Mouse (Mus musculus): ENCODE measurements at regions not wholly inside any gene's neighbourhood (a gene's known extent, or its start where the extent isn't known, plus 50 kb on each side); places are given as distances from the start of the nearest gene placed in this dataset.
A peak's percentile ranks its signal among the peaks of the same experiment; 100 is the strongest.

GRCm38 (mm10) chr6:98597612-98598011, 255.1 kb upstream of the Gm765 start:
- no peak for DNase-seq

- no peak for DNase-seq
Observed at GRCm38 (mm10) chr6:98590989-98591388, 248.4 kb upstream of the Gm765 start.

- DNase-seq: no peak
Observed at GRCm38 (mm10) chr6:98588979-98589378, 246.4 kb upstream of the Gm765 start.

GRCm38 (mm10) chr6:98584541-98584940, 242.0 kb upstream of the Gm765 start:
- no peak for DNase-seq

GRCm38 (mm10) chr6:98582826-98583225, 240.3 kb upstream of the Gm765 start:
- DNase-seq: no peak

DNA sequence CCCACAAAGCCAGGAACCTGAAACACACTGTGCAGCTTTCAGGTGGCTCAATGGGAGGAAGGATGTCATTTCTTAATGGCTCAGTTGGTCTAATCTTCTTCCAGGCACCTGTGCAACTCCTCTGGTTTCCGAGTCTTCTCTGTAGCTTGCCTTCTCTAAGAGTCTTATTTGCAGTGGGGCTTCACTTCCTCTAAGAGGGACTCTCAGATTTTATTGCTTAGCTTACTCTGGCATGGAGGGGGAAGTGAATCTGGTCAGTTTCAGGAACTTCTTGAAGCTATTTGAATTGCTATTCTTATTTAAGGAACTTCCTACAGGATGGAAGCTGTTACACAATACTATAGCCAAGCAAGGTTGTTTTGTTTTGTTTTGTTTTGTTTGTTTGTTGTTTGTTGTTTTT, 232.7 kb upstream of the Gm765 start:
- no peak for DNase-seq

- DNase-seq: no peak
Observed at GRCm38 (mm10) chr6:98555702-98556101, 213.1 kb upstream of the Gm765 start.

- no peak for DNase-seq
Observed at GRCm38 (mm10) chr6:98553922-98554321, 211.4 kb upstream of the Gm765 start.

- no peak for DNase-seq
Observed at GRCm38 (mm10) chr6:98551781-98552180, 209.2 kb upstream of the Gm765 start.

DNA sequence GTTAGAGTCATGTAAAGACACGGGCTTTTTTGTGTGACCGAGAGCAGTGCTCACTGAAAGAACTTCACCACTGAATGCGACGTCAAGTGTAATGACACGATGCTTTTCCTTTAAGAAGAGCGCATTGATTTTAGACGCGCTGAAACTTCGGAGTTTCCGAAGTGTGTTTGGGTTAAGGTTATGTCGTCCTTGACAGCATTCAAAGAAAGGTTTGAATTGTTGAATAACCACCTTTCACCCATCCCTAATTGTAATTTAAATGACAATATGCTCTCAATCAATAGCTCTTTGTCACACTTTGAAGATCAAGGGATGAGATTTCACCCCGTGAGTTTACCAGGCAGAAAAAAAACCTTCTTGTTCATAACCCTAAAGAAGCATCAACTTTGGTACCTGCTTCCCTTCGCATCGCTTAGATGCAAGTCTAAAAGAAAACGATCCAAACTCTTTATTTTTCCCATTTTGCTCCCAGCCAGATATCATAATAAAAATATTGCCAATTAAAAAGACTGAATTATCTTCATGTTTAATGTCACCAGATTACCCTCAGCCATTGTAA, 184.4 kb upstream of the Gm765 start:
- DNase-seq: no peak

DNA sequence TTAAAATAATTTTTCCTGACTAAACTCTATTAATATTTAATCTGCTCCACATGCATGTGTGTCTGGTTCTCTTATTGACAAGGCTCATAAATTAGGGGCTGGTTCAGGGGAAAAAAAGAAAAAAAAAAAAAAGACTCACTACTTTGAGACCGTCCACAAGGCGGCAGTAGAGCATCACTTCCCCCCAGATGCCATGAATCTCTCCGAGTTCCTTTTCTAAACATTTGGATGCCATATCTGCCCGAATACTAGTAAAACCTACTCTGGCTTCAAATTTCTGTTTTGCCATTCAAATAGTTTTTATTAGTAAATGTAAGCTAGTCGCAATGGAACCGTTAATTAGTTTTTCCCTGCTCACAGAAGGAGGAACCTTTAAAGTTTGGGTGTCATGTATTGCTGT, 182.7 kb upstream of the Gm765 start:
- DNase-seq: peak; percentile 21 to 38

DNA sequence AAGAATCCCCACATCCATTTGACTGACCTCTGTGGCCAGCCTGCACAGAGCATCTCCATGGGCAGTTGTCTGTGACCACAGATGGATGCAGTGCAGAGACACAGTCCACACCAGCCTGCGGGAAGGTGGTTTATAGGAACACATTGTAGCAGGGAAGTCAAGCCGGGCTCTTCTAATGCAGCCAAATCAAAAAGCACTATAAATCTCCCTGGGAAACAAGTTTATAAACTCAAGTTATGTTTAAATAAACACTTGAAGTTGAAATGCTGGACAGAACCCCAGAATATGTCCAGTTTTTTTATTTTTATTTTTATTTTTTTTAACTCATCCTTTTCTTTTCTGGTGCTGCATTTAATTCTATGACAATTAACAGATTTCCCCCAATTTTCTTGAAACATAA, 182.1 kb upstream of the Gm765 start:
- no peak for DNase-seq

DNA sequence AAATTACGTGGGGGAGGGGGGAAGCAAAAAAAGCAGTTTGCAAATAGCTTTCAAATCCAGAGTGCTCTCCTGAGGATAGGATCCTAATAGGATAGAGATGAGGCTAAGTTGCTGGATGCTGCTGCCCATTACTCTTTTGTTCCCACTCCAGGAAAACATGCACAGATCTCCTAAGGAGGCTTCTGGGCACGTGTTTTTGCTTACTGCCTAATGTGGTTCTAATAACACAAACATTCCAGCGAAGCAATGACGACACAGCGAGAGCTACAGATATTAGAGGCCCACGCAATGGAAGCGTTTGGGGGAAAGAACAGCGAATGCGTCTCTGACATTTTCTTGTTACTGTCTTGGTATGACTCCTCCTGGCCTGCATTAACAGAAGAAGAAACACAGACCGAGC, 179.0 kb upstream of the Gm765 start:
- no peak for DNase-seq

DNA sequence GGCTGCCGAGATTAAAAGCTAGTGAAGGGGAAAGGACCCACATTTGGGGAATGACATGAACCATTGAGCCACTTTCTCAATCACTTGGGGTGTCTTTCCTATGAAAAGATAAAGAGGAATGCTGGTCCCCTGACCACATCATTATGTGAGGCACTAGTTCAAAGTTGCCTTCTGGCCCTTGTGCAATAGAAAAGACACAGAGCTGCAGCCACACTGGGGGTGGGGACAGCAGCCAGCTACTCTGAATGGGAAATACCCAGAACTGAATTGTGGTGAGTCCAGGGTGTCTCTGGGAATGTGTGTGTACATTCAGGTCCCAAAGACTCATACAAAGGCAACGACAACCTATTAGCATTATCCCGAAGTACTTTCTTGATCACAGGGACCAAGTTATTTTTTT, 172.3 kb upstream of the Gm765 start:
- no peak for DNase-seq

DNA sequence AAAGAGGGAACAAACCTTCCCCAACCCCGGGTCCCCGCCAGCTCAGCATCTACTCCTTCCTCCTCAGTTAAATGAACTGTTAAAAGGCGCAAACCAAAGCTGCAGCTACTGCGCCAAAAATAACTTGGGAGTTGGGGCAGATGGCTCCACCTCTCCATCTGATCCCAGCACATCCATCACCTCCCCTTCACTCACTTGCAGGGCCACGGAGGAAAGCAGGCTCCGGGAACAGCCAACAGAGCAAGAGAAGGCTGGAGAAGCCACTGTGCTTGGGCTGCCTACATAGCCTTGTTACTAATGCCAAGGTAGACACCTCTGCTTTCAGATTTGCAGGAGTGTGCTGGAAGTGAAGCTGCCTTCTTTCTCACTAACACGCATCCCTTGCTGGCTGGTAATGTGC, 171.8 kb upstream of the Gm765 start:
- DNase-seq: peak in 1 of 2 experiments; percentile 6

- no peak for DNase-seq
Observed at GRCm38 (mm10) chr6:98513217-98513616, 170.7 kb upstream of the Gm765 start.

DNA sequence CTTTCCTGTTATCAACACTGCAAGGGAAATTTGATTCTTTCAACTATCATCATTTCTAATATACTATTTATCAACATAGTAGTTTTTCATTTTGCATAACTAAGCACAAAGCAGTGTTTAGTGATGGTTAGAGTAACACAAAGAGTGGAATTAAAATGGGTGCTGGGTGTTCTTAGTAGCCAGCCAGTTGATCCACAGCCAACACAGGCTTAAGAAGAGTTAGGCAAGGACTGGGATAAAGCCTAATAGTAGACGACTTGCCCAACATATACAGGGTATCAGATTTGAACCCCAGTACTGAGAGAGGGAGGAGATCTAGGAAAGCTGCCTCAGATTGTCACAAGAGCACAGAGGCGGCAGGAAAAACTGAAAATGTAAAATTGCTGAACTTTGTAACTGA, 160.2 kb upstream of the Gm765 start:
- no peak for DNase-seq

GRCm38 (mm10) chr6:98499721-98500120, 157.2 kb upstream of the Gm765 start:
- DNase-seq: no peak

DNA sequence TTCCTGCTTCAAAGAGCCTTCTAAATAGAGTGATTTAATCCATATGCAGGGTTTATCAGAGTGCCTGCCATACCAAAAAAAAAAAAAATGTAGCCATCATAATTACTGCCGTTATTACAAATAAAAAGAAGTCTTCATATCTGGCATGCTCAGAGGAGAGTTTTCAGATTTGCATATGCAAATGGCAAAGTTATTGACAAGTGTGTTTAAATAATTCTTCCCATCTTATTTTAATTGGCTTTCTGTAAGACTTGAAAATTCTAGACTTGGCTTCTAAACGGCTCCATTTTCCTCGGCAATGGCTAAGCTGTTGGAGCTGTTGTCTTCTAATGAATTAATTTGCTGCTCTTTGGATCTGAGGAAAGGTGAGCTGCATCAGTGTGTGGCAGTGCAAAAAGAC, 144.1 kb upstream of the Gm765 start:
- DNase-seq: no peak

- no peak for DNase-seq
Observed at GRCm38 (mm10) chr6:98483319-98484123, 141.0 kb upstream of the Gm765 start.

DNA sequence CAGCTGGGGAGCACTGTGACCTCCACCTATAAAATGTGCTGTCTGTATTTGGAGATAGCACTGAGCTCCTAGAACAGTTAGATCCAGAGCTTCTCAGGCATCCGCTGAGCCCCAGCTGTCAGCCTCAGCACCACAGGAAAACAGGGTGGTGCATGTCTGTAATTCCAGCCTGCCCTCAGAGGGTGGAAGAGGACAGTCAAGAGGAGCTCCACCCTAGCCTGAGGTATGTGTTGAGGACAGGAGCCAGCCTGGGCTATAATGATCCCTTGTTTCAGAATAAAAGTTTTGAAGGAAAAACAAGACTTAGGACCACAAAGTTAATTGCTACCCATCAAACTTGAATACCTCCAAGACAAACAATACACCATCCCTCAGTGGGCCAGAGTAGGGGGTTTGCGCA, 139.8 kb upstream of the Gm765 start:
- no peak for DNase-seq

- no peak for DNase-seq
Observed at GRCm38 (mm10) chr6:98467563-98467962, 125.0 kb upstream of the Gm765 start.

DNA sequence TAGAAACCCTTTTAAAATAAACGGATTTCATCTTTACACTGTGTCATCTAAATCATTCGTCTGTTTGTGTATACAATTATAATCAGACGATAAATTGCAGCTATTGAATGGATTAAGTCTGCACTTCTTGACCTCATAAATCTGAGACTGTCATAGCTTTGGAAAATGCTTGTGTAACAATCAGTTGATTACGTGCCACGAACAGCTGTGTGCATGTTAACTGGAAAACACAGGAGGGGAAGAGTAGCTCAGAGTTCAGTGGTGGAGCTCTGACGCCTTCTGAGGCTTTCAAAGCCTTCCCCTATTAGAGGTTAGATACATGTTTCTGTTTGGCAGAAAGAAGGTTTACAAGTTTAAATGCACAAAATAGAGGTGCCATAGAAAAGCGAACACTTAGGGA, 109.7 kb upstream of the Gm765 start:
- DNase-seq: no peak

DNA sequence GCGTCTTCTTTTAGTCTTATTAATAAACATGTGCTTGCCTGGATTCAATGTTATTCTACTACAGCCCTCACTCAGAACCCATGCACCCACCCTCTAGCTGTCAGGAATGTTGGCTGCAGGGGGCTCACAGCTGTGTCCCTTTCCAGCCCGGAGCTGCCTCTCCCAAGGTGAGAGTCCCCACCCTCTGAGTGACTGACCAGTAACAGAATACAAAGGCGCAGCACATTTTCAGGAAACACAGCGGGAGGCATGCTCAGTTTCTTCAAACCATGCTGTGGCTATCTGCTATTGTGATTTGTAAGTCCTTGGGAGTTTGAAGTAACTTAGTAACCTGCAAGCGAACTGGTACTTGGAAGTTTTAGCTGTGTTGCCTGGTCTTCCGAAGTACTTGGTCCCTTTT, 93.1 kb upstream of the Gm765 start:
- no peak for DNase-seq

GRCm38 (mm10) chr6:98433286-98433685, 90.7 kb upstream of the Gm765 start:
- no peak for DNase-seq
